Mouse (Mus musculus) embryonic fibroblast, embryonic 13.5 days (primary cell): Measurements from ENCODE around the gene Fam192a.

Source experiments
- CTCF ChIP-seq: IDR thresholded peaks from 2 replicates; pipeline ENCODE4 v1.5.1; 2011; ENCODE audit warnings: mild to moderate bottlenecking, control low read depth, low read length, moderate library complexity, borderline replicate concordance; ENCODE audit not compliant: insufficient read depth
- POLR2A ChIP-seq: IDR thresholded peaks from 2 replicates; pipeline ENCODE4 v1.6.1; 2011; ENCODE audit warnings: low read depth, mild to moderate bottlenecking, control low read depth, low read length, moderate library complexity

GRCm38 (mm10) chr8:94568098-94568497 is 33.7 kb downstream of the Fam192a start:
- no peak for TF ChIP-seq CTCF
- TF ChIP-seq POLR2A: no peak
